Mouse (Mus musculus): ENCODE results near the gene Siah2.

DNA sequence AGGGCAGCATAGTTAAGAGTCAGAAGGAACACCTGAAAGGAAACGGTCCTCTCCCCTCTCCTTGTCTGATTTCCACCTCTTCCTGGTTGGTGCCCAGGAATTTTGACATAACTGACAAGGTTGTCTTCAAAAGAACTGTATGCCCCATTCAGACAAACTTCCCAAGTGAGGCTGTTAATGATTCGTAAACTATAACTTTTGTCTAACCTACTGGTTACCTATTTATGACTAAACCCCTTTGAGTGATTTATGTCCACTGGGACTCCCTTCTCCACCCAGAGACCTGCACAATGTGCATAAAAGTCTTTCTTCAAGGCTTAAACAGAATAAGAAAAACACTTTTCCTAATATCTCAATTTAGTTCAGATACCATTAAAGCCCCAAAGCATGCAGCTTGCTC, 45.0 kb downstream of the Siah2 start:
- TF ChIP-seq POLR2A (IDR thresholded peaks at IDR 0.05; ENCODE audit: borderline replicate concordance, insufficient read depth, low read length) (no peak), CTCF (IDR thresholded peaks at IDR 0.05; ENCODE audit: borderline replicate concordance, insufficient read depth, low read depth, low read length) (no peak)
